Comparison of ENCODE assay signal across 14 mouse cellular contexts in the genomic region with DNA sequence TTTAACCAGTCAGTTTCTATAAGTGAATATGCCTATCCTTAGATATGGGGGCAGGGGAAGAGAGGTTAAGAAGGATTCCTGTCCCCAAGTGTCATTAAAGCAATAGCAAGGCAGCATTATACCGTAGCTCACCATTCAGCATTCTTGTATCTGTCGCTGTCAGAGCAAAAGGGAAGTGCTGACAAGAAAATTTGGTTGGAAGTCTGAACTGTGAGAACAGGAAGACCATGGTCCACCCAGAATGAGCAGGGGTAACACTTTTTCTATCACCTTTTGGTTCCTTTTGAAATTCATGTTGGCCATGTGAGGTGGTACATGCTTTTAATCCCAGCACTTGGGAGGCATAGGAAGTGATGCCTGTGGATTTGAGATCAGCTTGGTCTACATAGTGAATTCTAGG.
"Had no signal": no experiment of that assay in that cellular context is flagged by ENCODE, and none has a peak within 500 bp of the region (broad histone marks: within the 10 kb centered on the region; RNA-seq: fewer than 3 reads in every experiment).

No protein-coding gene starts in this region.

- H3K4me3 ChIP-seq: lung, embryonic 15.5 days; midbrain, embryonic 13.5 days; myocyte; neural tube, embryonic 15.5 days had no signal

- H3K36me3 ChIP-seq: lung, embryonic 15.5 days; midbrain, embryonic 13.5 days had no signal

- H3K27ac ChIP-seq: kidney, postnatal 0 days; lung, embryonic 15.5 days; midbrain, embryonic 13.5 days; neural tube, embryonic 15.5 days; stomach, postnatal 0 days had no signal

- H3K9me3 ChIP-seq: lung, embryonic 15.5 days; midbrain, embryonic 13.5 days; neural tube, embryonic 15.5 days had no signal

- DNase-seq: kidney, adult 11 months; kidney, adult 9 months; kidney, postnatal 36 days; layer of hippocampus, adult 9-11 months; left cerebral cortex, postnatal 4 days; right cerebral cortex, postnatal 4 days; spleen, adult 18-20 months; thymus, postnatal 4 days had no signal

- H3K4me2 ChIP-seq: lung, embryonic 15.5 days; midbrain, embryonic 13.5 days; neural tube, embryonic 15.5 days had no signal

- H3K27me3 ChIP-seq: lung, embryonic 15.5 days; midbrain, embryonic 13.5 days; neural tube, embryonic 15.5 days had no signal

- H3K4me1 ChIP-seq: lung, embryonic 15.5 days; midbrain, embryonic 13.5 days; neural tube, embryonic 15.5 days had no signal

- ATAC-seq: midbrain, embryonic 13.5 days had no signal

- H3K9ac ChIP-seq: lung, embryonic 15.5 days; midbrain, embryonic 13.5 days; neural tube, embryonic 15.5 days had no signal
